Mouse (Mus musculus): ENCODE data around the gene Car8.
"Not testable (repeated sequence)": the region's sequence is repeated elsewhere in the genome, so short reads cannot be mapped to it uniquely, and the experiment has no call there.

Gene Car8

DNA sequence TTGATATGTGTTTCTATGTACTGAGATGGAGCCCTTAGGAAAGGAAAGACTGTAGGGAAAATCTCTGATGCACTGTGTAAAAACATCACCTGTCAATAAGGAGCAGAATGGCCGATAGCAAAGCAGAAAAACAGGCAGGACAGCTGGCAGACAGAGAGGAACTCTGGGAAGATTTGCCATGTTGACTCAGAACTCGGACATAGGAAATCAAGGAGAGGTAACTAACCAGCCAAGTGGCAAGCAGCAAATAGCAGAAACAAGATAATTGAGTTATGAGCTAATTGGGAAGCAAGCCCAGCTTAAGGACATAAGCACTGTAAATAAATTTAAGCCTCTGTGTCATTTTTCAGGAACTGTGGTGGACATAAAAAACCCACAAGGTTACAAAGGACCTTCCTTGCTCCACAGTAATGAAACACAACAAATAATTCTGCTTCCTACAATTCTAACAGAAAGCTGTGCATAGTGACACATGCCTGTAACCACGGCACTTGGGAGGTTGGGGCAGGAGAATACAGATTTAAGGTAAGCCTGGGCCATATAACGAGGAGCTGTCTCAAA, 33.7 kb downstream of the Car8 start:
- no peak for DNase-seq (ENCODE audit: extremely low spot score, low spot score)

DNA sequence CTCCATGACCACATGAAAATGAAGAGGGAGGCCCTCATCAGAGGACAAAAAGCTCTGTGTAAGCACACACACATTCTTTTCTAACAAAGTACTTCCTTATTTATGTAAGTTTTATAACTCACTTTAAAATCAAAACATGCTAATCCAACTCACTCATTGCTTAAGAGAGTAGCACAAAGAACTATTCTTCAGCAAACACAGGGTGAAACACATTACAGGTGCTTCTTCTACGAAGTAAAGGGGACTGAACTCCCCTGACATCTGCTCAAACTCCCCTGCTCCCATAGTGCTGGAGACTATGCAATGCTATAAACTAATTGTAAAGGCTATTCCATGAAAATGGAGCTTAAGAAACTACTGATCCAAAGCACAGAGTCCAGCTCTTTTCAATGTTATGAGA, 35.5 kb downstream of the Car8 start:
- no peak for DNase-seq (ENCODE audit: extremely low spot score, low spot score)

DNA sequence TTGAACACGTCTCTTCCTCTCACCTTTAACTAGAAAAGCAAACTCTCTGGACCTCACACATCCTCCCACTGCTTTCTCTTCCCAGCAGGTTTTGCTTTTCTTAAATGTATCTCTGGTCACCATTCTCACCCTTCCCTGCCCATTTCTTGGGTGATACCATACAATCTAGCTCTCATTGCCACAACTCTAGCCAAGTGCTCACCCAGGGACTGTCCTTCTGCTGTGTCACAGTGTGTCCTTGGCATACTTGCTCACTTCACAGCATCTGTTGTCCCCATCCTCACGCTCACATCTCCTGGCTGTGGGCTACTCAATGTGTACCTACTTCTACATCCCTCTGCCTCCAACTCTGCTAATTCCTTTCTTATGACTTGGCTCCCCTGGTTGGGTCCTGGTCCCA, 37.2 kb downstream of the Car8 start:
- no peak for DNase-seq (ENCODE audit: extremely low spot score, low spot score)

DNA sequence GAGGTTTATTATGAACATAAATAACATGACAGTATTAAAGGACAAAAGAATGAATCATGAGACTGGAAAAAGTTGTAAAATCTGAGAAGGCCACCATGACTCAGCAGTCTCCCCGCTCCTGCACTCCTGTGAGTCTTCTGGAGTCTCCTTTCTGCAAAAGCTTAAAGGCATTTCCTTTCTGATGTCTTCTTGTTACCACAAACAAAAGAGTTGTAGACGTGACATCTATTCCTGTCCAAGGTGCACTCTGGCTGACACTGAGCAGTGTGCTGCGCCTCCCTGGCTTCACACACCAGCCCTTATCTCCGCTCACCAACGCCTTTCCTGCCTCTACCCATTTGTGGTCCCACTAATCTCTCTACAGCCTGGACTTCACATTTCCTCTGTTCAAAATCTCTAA, 38.8 kb downstream of the Car8 start:
- no peak for DNase-seq (ENCODE audit: extremely low spot score, low spot score)

DNA sequence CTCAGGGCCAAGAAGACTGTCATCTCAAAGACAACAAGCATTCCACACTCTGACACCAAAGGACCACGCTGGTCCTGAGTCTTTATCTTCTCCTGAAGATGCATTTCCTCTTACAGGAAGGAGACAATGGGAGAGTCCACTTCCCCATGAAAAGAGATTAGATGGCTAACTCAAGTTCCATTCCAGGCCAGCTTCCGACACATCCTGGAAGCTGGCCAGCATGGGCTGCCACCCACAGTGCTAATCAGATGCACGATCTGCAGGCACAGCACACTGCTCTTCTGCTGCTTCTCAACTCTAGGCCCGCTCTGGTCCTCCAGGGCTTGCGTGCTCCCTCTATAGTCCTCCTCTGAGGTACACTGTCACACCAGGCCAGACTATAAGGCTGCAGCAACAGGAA, 40.8 kb downstream of the Car8 start:
- DNase-seq (ENCODE audit: extremely low spot score, low spot score), result no peak

DNA sequence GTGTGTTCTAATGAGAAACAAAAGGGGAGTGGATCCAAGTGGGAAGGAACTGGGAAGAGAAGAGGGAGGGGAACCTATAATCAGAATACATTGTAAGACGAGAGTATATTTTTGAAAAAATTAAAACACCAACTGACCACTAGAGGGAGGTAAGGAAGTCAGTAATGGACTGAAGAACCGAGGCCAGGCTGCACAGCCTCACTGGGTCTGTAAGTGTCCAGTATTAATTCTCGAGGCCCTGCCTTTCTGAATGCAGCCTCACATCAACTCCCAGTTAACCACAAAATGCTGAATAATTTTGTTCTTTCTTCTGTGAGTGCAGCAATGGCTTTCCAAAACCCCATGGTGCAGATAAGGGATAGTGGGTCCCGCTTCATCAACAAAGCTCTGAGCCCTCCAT, 48.4 kb downstream of the Car8 start:
- DNase-seq (ENCODE audit: extremely low spot score, low spot score), result no peak

DNA sequence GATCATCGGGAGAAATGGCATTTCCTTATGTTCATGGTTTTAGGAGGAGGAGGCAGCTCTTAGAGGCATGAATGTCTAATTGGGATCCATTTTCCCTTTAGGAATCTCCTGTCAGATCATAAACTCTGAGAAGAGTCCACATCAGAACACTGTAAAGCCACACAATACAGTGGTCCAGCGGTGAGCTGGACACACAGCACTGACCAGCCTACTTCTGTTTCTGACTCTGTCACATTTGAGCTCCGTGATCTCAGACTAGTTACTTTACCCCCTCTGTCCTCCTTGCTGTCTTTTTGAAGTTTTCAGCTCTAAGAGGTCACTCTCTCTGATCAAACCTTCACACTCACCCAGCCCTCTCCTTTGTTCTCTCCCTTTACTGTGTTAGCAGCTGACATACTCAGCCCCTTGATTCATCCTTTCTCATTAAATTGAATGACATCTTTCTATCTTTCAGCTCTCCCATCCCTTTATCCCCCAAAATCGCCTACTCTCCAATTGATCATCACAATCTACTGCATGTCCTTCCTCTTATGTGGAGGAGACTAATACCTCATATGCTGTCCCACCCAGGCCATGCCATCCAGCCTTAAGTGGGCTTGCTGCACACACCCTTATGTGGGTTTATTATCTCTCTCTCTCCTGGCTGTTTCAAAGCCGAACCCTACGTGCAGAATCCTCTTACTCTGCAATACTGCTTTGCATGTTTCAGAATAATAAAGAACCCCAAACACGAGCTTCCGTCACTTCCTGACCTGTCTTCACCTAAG, 51.7 kb downstream of the Car8 start:
- no peak for DNase-seq (ENCODE audit: extremely low spot score, low spot score)

DNA sequence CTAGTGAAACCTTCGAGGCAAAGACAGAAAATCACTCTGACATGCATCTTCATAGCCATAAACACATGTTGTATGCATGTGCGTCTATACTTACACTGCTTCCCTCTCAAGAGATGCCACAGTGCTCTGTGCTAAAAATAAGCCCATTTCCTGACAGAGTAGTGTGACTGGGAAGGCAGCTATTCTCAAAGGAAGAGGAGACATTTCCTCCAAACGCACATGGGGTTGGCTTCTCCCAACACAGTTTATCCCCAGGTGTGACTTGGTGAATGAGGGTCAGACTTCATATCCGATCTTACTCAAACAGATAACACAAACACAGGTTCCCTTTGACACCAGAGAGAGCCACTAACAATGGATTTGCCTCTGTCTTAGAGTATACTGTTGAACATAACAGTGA, 58.3 kb downstream of the Car8 start:
- no peak for DNase-seq (ENCODE audit: extremely low spot score, low spot score)

DNA sequence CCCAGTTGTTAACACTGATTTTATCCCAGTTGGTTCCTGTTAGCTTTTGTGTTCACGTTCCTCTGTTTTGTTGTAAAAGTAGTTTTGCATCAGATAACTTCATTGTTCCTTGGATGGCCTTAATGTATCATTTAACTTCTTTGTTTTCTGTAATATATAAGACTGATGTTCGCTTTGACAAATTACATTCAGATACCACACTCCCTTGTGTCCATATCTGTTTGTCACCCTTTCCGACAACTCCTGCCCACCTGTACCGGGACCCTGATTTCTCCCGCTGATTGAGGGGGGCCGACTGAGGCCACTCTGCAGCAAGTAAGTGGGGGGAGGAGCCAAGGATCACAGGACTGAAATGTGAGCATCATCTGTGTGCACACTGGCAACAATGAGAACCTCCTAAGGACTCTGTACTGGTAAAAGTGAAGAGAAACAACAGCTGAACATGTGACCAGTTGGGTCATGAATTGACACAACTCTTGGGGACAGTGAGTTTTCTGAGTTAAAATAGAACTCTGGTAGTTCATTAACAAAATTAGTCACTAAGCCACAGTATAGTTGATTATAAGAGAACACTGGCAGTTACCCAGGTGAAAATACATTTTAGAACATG, 84.1 kb downstream of the Car8 start:
- no peak for DNase-seq (ENCODE audit: extremely low spot score, low spot score)

DNA sequence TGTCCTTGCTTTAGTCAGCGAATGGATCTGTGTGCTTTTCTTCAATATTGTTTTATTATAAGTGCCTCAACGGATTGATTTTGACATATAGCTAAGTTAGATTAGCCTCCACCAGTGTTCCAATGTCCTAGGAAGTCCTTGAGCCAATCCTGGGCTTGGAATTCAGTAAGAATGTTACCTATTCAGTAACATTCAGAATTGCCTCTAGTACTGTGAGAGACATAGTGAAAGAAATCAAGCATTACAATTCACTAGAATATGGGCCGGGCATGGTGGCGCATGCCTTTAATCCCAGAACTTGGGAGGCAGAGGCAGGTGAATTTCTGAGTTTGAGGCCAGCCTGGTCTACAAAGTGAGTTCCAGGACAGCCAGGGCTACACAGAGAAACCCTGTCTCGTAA, 84.9 kb downstream of the Car8 start:
- not testable (repeated sequence) for DNase-seq (ENCODE audit: extremely low spot score, low spot score)

DNA sequence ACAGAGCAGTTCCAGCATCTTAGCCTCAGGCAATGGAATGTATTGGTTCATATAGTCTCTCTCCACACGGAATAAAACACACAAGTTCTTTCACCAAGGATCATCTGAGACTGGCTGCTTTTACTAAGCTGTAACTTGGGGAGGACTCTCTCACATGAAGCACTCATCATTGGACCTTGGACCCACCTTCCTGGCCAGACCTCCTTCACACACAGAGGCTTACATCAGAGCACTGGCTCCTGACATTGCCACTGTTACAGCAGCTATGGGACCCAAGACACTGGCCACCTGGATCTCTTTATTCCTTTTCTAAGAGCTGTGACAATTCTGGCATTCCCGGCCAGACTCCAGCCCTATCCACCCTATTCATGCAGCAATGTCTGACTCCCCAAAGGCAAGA, 101.4 kb downstream of the Car8 start:
- DNase-seq (ENCODE audit: extremely low spot score, low spot score), result no peak

DNA sequence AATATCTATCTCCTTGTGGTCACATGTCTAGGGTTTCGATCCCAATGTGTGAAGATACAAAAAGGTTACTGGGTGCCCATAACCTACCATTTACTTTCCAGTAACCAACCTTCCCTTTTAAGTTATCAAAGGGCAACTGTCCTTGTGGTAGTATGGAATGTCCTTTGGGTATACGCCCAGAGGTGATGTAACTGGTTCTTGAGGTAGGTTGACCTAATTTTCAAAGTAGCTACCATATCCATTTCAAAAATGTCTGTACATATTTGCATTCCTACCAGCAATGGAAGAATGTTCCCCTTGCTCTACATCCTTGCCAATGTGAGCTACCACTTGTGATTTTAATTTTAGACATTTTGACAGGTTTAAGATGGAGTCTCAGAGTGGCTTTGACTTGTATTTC, 106.8 kb downstream of the Car8 start:
- no peak for DNase-seq (ENCODE audit: extremely low spot score, low spot score)

DNA sequence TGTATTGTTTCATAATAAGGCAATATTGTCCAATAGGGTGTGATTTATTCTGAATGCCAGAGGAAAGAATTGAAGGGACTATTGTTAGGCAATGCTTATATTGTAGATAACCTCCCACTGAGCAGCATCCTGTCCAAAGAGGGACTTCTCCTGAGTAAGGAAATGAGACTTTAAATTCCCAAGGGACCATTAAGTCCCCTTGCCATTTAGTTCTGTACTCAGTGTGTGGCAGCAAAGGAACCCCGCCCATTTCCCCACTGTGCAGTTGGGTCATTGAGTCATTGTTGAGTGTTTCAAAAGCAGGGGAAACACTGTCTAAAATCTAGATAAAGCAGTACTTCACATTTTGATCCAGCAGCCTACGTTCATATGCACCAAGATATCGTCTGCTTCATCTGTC, 125.3 kb downstream of the Car8 start:
- DNase-seq (ENCODE audit: extremely low spot score, low spot score), result no peak

DNA sequence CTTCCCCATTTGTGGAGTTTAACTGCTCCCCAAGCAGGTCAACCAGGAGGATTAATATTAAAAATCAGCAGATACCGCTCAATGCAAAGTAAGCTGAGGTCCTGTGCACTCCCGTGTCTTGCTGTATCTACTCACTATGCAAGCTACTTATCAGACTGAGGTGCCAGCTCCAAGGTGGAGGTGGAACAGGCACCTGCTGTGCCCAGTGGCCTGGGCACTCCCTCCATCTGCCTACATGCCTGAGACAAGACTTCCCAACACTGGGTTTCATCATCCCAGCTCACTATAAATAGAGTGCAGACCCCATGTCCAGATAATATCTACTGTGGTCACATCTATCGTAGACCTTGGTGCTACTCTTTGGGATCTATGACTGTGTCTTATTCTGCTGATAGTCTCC, 127.0 kb downstream of the Car8 start:
- DNase-seq (ENCODE audit: extremely low spot score, low spot score), result no peak

DNA sequence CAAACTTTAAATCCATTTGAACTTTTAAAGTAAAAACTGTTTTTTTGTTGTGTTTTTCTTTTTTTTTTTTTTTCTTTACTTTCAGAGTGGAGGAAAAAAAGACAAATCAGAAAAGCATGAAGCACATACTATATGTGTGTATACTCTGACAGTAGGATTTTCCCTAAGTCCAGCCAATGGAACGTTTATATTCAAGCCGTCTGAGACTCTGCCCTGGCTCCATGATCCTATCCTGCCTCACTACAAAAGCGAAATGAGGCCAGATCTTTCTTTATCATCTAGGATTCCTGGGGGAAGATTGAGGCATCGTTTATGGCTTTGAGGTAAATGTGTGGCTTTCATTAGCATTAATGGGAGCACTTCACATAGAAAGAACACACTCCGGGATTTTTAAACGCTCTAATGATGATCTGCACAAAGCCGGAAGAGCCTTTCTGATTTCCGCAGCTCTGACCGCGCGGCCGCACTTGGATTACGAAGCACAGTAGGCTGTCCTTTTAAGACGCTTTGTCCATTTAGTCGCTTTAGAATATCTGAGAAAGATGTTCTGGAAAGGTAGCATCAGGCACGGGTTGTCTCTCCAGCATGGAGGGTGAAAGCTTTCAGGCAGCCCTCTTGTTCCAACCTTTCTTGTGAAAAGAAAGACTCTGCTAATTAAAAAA, 128.8 kb downstream of the Car8 start:
- DNase-seq (ENCODE audit: extremely low spot score, low spot score), result no peak

DNA sequence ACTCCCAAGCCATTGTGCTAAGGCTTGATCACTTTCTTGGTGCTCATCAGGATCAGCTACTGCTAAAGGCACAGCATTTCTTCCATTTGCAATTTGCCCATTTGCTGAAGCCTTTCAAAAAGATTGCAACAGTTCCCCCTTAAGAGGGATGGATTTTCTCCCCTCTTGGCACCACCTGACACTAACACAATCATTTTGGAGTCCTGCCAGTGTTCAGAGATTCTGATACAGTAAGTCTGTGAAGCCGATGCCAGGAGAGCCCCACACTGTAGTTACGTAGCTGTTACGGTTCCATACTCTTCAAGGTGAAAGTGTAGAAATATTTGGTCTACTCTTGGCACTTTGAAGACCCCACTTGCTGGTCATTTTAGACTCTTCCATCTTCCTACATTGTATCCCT, 137.4 kb downstream of the Car8 start:
- no peak for DNase-seq (ENCODE audit: extremely low spot score, low spot score)

DNA sequence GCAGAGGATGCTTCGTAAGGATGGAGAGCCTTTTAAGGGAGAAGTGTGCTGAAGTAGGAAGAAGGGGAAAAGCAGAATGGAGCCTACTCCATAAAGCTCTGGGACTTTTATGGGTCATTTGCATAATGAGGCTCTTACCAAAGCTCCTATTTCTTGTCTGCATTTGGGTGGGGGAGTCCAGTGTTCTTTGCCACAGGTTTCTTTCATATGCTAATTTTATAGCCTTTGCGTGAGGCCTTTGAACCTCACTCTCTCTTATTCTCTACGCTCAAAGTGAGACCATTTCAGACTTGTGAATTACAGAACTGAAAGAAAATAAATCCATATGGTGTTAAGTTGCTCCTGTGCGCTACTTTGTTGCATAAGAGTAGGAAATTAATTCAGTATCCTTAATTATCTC, 140.8 kb downstream of the Car8 start:
- DNase-seq (ENCODE audit: extremely low spot score, low spot score), result no peak

DNA sequence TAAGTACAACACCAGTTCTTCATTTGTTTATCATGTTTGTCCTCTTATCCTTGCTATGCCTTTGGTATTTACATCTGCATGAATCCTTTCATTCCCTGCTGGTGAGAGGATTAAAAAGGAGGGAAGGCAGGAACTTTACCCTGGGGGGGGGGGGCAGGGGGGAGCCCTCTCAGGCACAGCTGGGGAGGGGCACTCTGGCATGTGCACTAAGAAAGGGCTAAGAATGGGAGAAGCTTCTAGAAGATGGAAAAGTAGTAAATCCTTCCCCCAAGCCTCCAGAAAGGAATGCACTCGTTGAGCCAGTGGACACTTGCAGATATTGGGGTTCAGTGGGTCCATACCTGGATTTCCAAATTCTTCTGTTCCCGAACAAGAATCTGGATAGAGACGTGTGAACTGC, 141.2 kb downstream of the Car8 start:
- DNase-seq (ENCODE audit: extremely low spot score, low spot score), result no peak

DNA sequence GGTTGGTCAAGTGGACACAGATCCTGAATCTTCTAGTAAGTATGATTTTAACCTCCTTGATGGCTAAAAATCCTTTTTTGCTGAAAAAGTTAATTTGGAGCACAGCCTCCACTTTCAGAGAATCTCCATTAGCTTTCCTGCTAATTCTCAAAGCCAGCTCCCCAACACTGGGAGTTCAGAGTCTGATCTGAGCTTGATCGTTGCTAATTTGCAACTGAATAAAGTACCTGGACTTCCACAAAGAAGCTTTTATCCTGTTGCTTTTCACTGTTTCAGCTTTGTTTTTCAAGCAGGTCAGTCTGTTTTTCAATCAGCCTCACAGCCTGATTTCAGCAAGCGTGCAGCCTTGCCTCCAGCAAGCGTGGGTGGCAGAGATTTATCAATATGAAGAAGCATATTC, 145.3 kb downstream of the Car8 start:
- DNase-seq (ENCODE audit: extremely low spot score, low spot score), result not testable (repeated sequence)

All from neural tube, embryonic 10.5 days (tissue).